Mouse (Mus musculus): ENCODE results near the gene Syngr1.

Gene Syngr1

DNA sequence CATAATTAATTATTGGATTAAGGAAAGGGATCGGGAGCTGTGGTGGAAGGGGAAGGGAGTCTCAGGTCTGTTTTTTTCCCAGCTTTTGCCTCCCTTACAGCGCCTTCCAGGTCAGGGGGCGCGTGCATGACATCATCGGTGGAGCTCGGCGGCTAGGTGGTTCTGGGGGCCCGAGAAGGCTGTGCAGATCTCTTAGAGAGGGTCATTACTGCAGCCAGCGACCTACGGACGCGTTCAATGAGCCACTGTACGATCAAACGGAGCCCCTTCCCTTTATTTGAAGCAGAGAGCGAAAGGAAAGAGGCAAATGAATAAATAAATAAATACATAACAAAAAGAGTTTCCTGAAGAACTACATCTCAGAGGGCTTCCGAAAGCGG lies 403 bp upstream of the Syngr1 start:
- peak; percentile 56 for DNase-seq (ENCODE audit: low read depth)

GRCm38 (mm10) chr15:80092041-80092441 lies 907 bp downstream of the Syngr1 start:
- DNase-seq (ENCODE audit: low read depth) = no peak

- no peak for DNase-seq (ENCODE audit: low read depth)
Measured at GRCm38 (mm10) chr15:80092599-80092998, 1.5 kb downstream of the Syngr1 start.

DNA sequence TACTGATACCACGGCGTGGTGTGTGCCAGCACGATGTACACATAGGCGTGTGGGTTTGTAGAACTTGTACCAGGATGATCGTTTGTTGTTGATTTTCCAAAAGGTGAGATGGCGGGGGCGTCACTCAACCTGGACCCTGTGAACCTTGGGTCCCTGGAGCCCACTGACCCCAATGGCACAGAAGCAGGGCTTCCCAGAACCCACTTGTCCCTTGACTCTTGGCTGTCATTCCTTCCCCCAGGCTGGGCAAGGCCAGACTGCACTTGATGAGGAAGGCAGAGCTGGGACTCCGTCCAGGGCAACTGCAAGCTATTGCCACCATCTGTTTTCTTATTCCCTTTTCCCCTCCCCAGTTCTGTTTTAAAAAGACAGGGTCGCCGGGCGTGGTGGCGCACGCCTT lies 3.1 kb downstream of the Syngr1 start:
- DNase-seq (ENCODE audit: low read depth) = no peak

DNA sequence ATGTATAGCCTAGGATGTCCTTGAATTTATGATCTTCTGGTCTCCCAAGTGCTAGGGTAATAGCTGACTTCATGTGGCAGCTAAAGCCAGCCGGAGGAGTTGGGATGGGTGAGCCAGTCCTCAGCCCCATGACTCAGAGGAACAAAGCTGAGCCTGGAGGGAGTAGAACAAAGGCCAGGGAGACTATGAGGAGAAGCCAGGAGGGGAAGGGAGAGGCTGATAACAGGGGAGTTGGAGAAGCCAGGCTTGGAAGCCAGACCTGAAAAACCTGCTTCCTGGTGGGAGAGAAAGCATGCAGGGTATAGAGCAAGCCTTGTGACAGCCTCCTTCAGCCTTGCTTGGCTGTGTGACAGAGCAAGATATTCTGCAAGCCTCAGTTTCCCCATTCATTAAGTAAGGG lies 4.5 kb downstream of the Syngr1 start:
- no peak for DNase-seq (ENCODE audit: low read depth)

DNA sequence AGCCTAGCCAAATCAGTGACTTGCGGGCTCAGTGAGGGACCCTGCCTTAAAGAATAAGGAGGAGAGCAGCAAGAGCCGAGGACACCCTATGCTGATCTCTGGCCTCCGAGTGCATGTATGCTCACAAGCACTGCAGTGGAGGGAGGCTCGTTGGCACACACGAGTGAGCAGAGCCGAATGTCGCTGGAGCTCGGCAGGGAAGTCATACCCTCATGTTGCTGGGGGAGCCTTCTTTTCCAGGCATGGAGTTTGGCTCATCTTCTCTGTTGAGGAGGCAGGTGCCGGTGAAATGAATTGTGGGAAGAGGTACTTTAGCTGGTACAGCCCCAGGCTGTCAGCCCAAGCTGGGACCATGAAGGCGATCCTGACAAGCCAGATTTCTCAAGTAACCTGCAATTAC lies 5.3 kb downstream of the Syngr1 start:
- DNase-seq (ENCODE audit: low read depth) = no peak

DNA sequence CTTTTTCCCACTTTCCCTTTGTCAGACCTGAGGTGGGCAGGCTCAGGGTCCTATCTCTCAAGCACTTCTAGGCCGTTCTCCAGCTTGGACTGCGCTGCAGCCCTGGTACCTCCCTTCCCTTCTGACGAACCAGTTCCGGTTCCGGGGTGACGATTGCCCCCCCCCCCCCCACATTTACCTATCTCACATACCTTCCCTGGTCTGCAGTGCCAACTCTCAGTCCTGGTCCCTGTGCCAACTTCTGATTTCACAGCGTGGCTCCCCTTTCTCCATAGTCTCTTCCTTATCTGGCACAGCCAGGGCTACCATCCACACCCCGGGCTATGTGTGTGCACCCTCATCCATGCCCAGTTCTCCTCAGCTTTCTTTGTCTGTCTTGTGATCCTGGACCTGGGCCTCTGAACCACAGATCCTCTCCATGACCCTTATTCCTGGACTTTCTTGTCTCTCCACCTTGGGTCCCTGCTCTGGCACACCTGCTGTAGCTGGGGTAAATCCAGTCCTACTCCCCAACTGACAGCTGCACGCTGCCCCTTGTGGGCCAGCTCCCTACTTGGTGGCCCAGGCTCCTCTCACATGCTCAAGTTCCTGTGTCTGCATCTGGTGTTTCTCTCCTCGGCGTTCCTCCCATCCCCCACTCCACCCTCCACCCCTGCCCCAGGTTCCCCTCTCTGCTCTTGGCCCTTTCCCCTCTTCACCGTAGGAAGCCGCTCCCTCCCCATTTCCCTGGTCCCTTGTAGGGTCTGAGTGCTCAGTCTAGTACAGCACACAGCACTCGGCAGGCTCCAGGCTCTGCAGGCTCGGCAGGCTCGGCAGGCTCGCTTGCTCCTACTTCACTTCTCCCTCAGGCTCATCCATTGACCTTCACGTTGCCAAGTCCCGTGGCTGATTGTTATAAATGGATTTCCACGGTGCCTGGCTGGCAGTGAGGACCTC lies 6.1 kb downstream of the Syngr1 start:
- no peak for DNase-seq (ENCODE audit: low read depth)

- DNase-seq (ENCODE audit: low read depth) = no peak
Measured at GRCm38 (mm10) chr15:80097999-80098461, 6.9 kb downstream of the Syngr1 start.

GRCm38 (mm10) chr15:80098809-80099208 lies 7.7 kb downstream of the Syngr1 start:
- DNase-seq (ENCODE audit: low read depth) = peak; percentile 91

DNA sequence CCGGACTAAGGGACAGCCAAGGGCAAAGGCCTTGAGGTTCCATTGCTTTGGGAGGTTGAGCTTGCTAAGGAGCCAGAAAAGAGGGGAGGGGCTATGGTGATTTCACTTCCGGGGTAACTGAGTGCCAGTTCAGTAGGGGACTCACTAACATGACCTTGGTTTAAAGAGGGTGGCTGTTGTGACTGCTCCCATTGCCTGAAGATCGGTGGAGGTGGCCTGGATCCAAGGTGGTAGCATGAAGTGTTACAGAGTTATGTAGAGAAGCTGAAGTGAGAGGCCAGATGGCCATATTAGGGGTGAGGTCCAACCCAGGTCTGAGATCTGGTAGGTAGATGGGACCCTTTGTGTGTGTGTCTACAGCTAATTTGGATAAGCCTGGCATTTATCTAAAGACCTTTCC lies 8.3 kb downstream of the Syngr1 start:
- DNase-seq (ENCODE audit: low read depth) = no peak

DNA sequence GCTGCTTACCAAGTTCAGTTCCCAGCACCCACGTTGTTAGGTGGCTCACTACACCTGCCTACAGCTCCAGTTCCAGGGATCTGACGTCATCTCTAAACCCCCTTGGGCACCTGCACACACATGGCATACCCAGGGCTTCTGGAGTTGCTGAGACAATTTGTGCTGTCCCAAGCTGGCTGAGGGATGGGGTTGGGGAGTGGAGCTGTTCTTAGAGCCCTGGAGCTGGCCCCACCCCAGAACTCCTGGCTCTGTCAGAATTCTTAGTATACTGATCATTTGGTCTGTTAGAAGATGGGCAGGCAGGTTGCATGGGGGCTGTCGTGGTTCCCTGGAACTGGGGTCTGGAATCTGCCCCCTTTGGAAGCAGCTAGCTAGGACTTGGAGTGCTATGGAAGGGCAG lies 9.1 kb downstream of the Syngr1 start:
- DNase-seq (ENCODE audit: low read depth) = no peak

- no peak for DNase-seq (ENCODE audit: low read depth)
Measured at GRCm38 (mm10) chr15:80100871-80101270, 9.7 kb downstream of the Syngr1 start.

- no peak for DNase-seq (ENCODE audit: low read depth)
Measured at GRCm38 (mm10) chr15:80101503-80101902, 10.4 kb downstream of the Syngr1 start.

DNA sequence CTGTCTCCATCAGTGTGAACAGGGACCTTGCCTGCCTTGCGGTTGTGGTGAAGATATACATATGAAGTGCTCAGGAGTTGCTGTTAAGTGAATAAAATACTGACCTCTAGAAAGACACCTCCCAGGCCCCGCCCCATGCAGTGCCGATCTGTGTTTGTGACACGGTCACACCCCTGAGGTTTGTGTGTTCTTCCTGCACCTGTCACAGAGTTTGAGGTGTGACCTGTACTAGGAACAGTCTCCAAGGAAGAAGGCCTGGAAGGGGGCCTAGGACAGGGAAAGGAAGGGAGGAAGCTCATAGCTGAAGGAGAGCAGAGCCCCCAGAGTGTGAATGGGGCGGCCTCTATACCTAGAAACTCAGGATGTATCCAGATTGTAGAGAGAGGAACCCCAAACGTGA lies 11.4 kb downstream of the Syngr1 start:
- DNase-seq (ENCODE audit: low read depth) = no peak

DNA sequence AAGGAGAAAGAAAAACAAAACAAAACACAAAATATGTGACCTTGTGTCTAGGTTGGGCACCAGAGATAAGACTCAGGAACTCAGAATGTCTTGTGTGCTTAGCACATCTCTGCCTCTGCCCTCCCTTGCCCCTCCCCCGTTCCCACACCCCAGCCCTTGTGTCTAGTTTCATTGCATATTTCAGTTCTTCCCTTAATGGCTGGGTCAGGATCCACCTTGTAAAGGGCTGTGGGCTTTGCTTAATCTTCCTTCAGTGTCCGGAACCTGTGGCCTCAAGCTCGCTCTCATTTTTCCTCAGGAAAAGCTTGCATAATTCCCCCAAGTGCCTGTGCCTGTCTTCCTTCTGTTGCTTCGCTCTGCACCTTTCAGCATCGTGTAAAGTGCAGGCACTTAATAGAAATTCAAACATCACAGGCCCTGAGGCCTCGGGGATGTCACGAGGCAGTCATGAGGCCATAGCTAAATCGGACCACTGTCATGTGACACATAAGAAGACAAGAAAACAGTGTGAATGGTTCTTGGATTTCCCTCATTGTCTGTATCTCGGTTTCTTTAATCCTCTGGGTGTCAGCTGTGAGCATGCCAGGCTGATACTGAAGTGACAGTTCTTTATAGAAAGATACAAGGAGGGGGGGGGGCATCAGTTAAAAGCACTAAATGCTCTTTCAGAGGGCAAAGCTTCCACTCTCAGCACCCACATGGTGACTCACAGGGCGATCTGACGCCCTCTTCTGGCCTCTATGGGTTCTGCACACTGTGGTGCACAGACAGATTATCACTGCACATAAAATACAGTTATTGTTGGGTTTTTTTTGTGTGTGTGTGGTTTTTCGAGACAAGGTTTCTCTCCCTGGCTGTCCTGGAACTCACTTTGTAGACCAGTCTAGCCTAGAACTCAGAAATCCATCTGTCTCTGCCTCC lies 14.6 kb downstream of the Syngr1 start:
- DNase-seq (ENCODE audit: low read depth) = peak; percentile 90

DNA sequence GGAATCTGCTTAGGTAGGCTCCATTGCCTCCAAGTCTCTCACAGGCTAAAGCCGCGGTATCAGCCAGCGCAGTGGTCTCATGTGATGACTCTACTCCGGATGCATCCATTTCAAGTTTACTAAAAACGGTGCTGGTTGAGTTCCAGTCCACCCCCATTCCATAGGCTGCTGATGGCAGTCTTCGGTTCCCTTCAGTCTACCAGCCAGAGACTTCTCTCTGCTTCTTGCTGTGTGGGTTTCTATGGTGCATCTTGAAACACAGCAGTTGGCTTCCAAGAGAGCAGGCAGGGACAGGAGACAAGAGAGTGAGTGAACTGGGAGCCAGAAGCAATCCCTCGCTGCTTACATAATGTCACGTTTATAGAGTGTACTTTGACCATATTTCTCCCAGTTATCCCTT lies 16.0 kb downstream of the Syngr1 start:
- no peak for DNase-seq (ENCODE audit: low read depth)

GRCm38 (mm10) chr15:80107575-80107974 lies 16.4 kb downstream of the Syngr1 start:
- no peak for DNase-seq (ENCODE audit: low read depth)

DNA sequence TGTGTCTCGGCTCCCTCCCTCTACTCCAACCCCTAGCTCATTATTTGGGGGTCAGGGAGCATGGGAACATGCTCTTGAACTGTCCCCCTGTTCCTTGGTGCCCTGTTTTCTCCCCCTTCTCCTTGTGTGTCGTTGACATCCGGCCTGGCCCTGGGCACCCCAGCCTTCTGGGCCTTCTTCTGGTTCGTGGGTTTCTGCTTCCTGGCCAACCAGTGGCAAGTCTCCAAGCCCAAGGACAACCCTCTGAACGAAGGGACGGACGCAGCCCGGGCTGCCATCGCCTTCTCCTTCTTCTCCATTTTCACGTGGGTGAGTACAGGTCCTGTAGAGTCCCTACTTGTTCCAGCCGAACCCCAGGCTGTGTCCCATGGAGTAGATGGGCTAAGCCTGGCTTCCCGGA lies 20.3 kb downstream of the Syngr1 start:
- peak; percentile 90 for DNase-seq (ENCODE audit: low read depth)

DNA sequence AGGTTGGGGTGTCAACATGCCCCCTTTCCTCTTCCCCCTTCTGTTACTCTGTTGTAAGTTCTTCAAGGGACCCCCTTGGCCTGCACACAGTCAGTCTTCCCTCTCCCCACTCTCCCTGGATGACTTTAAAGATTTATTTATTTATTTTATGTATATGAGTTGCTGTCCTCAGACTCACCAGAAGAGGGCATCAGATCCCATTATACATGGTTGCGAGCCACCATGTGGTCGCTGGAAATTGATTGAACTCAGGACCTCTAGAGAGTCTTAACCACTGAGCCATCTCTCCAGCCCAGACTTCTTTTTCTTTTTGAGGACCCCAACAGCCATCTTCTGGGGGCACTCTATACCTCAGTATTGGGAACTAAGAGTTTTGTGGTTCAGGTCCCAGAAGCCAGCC lies 21.4 kb downstream of the Syngr1 start:
- DNase-seq (ENCODE audit: low read depth) = no peak

GRCm38 (mm10) chr15:80114414-80114813 lies 23.3 kb downstream of the Syngr1 start:
- DNase-seq (ENCODE audit: low read depth) = peak; percentile 56

DNA sequence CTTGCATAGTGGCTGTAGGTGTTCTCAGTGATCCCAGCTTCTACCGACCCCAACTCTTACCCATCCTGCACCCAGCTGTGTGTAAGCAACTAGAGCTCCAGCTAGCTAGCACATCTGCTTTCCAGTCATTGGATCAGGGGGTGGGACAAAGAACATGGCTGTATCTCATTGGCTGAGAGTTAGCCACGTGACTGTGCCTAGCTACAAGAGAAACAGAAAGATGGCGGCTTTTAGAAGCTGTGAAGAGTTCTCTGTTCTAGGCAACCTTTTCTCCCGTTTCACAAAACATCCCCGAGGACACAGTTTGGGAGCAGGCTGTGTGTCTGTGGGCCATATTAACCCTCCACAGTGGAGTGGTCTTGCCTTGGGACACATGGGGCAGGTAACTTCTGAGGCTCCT lies 24.1 kb downstream of the Syngr1 start:
- peak; percentile 40 for DNase-seq (ENCODE audit: low read depth)

DNA sequence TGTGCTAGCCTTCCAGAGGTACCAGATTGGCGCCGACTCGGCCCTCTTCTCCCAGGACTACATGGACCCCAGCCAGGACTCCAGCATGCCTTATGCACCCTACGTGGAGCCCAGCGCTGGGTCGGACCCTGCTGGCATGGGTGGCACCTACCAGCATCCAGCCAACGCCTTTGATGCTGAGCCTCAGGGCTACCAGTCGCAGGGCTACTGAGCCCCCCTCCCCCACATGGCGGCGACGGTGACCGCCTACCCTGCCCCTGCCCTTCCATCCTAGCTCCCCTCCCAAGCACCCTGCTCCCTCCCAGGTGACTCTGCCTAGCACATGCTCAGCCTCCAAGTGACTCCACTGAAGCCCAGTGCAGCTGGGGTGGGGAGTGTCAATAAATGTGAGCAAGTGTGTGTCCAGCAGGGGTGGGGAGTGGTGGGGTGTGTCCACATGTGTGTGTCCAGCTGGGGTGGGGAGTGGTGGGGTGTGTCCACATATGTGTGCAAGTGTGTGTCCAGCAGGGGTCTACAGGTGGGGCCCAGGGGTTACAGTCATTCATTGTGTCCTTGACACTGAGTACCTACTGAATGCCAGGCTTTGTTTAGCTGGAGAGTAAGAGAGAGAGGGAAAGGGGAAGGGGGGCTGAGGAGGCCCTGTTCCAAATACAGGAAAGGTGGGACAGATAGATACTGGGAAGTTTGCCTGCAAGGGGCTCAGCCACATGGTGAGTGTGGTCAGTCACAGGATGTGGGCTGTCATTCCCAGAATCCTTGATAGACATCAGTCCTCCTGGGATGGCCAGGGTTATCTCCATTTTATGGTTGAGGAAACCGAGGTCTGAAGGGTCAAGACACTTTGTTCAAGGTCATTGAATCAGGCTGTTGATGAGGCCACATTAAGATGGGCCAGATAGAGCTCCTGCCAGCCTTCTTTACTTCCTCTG lies 25.0 kb downstream of the Syngr1 start:
- peak; percentile 92 for DNase-seq (ENCODE audit: low read depth)
